7 mouse cellular contexts compared by ENCODE assay signal in genomic region chr10:59974191-59974664, GRCm38 (mm10). TPM values are rescaled to one million over a fixed set of nuclear protein-coding genes. Genes with fewer than 3 reads are reported as not detected.
DNase-seq lines count a peak whose midpoint lies in the region; ATAC-seq lines count a peak whose summit lies in the region.

No protein-coding gene starts in this region.

- peaks cover 59% of the 10 kb centered on the region for H3K4me1 ChIP-seq in embryonic facial prominence, embryonic 15.5 days

- H3K36me3 ChIP-seq in embryonic facial prominence, embryonic 15.5 days, result no peaks in the 10 kb centered on the region

- WGBS in embryonic facial prominence, embryonic 15.5 days, result 7% methylated on average over 6 of the region's 6 CpGs

- peak; percentile 70 to 74 for DNase-seq in CD8-positive naive resting alpha-beta T cell, adult 2 months (ENCODE audit: low read depth in 2 of 2, low spot score in 2 of 2)
- peak; percentile 87 for DNase-seq in T-cell, adult 2 months (ENCODE audit: low spot score)
- peak; percentile 87 for DNase-seq in heart, postnatal 25 days (ENCODE audit: low spot score)
- DNase-seq in kidney, postnatal 25 days, result peak; percentile 67 to 91
- peak; percentile 59 to 74 for DNase-seq in spleen, postnatal 4 days (ENCODE audit: low spot score in 2 of 2)

- peak; percentile 58 for ATAC-seq in embryonic facial prominence, embryonic 15.5 days (ENCODE audit: insufficient number of reproducible peaks, low FRiP score, low TSS enrichment, low read depth)
- ATAC-seq in megakaryocyte progenitor cell, adult 5-6 weeks (replicated peaks; ENCODE audit: poor library complexity), result peak; percentile 45

- no peaks in the 10 kb centered on the region for H3K27me3 ChIP-seq in embryonic facial prominence, embryonic 15.5 days

- no peak overlapping the region for H3K9ac ChIP-seq in embryonic facial prominence, embryonic 15.5 days

- no peak overlapping the region for H3K4me3 ChIP-seq in embryonic facial prominence, embryonic 15.5 days (replicated peaks)

- H3K9me3 ChIP-seq in embryonic facial prominence, embryonic 15.5 days (replicated peaks), result no peaks in the 10 kb centered on the region

- intact Hi-C loops in heart, postnatal 25 days (cut with DNase I), result loop anchor here (1.0 kb wide), 1 partner anchor 22 kb away; no protein-coding TSS in a partner anchor

- peak overlapping the region; percentile 91 for H3K27ac ChIP-seq in embryonic facial prominence, embryonic 15.5 days (replicated peaks)

- peak overlapping the region; percentile 12; the same call in 1 of the 2 replicates for H3K4me2 ChIP-seq in embryonic facial prominence, embryonic 15.5 days (replicated peaks)

RNA-seq across cellular contexts. Expression of gene Ddit4, which starts 22.6 kb away (rescaled TPM):
- 83.3 and 89.1 TPM in 2 replicates for polyA plus RNA-seq in embryonic facial prominence, embryonic 15.5 days (2015; fragmentation: Nextera tagmentation; extraction: Ambion mirVana)
- total RNA-seq in heart, postnatal 25 days (2021), result 10 to 100 TPM; 41.8 to 77.1 TPM
- total RNA-seq in megakaryocyte progenitor cell, adult 5-6 weeks (2015), result 0.37 and 2.4 TPM in 2 replicates
- 0.41 and 0.42 TPM in 2 replicates for total RNA-seq in megakaryocyte progenitor cell, adult 5-6 weeks (2017)

RNA-seq across cellular contexts. Expression of gene Ascc1, which starts 28.4 kb away (rescaled TPM):
- 44.1 and 47.8 TPM in 2 replicates for polyA plus RNA-seq in embryonic facial prominence, embryonic 15.5 days (2015; fragmentation: Nextera tagmentation; extraction: Ambion mirVana)
- 10 to 100 TPM; 20.5 to 23.1 TPM for total RNA-seq in heart, postnatal 25 days (2021)
- total RNA-seq in megakaryocyte progenitor cell, adult 5-6 weeks (2015), result 38.3 and 38.9 TPM in 2 replicates
- 27.8 and 33.2 TPM in 2 replicates for total RNA-seq in megakaryocyte progenitor cell, adult 5-6 weeks (2017)

RNA-seq across cellular contexts. Expression of gene Anapc16, which starts 28.7 kb away (rescaled TPM):
- polyA plus RNA-seq in embryonic facial prominence, embryonic 15.5 days (2015; fragmentation: Nextera tagmentation; extraction: Ambion mirVana), result 107 and 113 TPM in 2 replicates
- 10 to 100 TPM; 62.1 to 67.4 TPM for total RNA-seq in heart, postnatal 25 days (2021)
- 54.5 and 55.9 TPM in 2 replicates for total RNA-seq in megakaryocyte progenitor cell, adult 5-6 weeks (2015)
- 32.6 and 35.1 TPM in 2 replicates for total RNA-seq in megakaryocyte progenitor cell, adult 5-6 weeks (2017)

Comparison
In these comparisons a context has a peak if more than half of its experiments do, and no peak if none do; other contexts are left out.
1. RNA of gene Ddit4, which starts 22.6 kb away (total RNA-seq): 41.8 to 77.1 TPM in heart, postnatal 25 days; 0.37 to 2.4 TPM in megakaryocyte progenitor cell, adult 5-6 weeks; every median in the first group is over 10 times any median in the second.
2. Peak in every context shown above with its lines, with median percentiles within 50 percentile points of each other: DNase-seq.